Mouse (Mus musculus) urinary bladder, postnatal 14 days (tissue): ENCODE data around the gene Gm10181.
"Not testable (repeated sequence)": the region's sequence is repeated elsewhere in the genome, so short reads cannot be mapped to it uniquely, and the experiment has no call there.

Experiments
- DNase-seq: peaks from one replicate; pipeline ENCODE4 v3.0.0; 2021; ENCODE audit warnings: low spot score

The Gm10181 gene

GRCm38 (mm10) chr9:25089122-25089521 lies at the start of gene Gm10181:
Gene Gm10181 (plus strand): TSS chr9:25089422.
- no peak for DNase-seq

- peak; percentile 15 for DNase-seq
These were observed 47.6 kb upstream of the Gm10181 start for GRCm38 (mm10) chr9:25041665-25042064.

- no peak for DNase-seq
These were observed 46.8 kb upstream of the Gm10181 start for GRCm38 (mm10) chr9:25042162-25043111.

- no peak for DNase-seq
These were observed 44.9 kb upstream of the Gm10181 start for GRCm38 (mm10) chr9:25044325-25044724.

GRCm38 (mm10) chr9:25048289-25048688 lies 40.9 kb upstream of the Gm10181 start:
- no peak for DNase-seq

- no peak for DNase-seq
These were observed 40.3 kb upstream of the Gm10181 start for GRCm38 (mm10) chr9:25048940-25049339.

- DNase-seq: no peak
These were observed 37.3 kb upstream of the Gm10181 start for GRCm38 (mm10) chr9:25051901-25052300.

GRCm38 (mm10) chr9:25055650-25056376 lies 33.4 kb upstream of the Gm10181 start:
- DNase-seq: no peak

- DNase-seq: no peak
These were observed 30.5 kb upstream of the Gm10181 start for GRCm38 (mm10) chr9:25058726-25059125.

- no peak for DNase-seq
These were observed 16.6 kb upstream of the Gm10181 start for GRCm38 (mm10) chr9:25072666-25073065.

- DNase-seq: peak; percentile 8
These were observed 13.2 kb upstream of the Gm10181 start for GRCm38 (mm10) chr9:25075977-25076376.

GRCm38 (mm10) chr9:25076505-25076904 lies 12.7 kb upstream of the Gm10181 start:
- DNase-seq: no peak

- DNase-seq: no peak
These were observed 1.6 kb downstream of the Gm10181 start for GRCm38 (mm10) chr9:25090853-25091252.

- DNase-seq: no peak
These were observed 13.7 kb downstream of the Gm10181 start for GRCm38 (mm10) chr9:25102881-25103280.

GRCm38 (mm10) chr9:25104638-25105037 lies 15.4 kb downstream of the Gm10181 start:
- DNase-seq: peak; percentile 17

- not testable (repeated sequence) for DNase-seq
These were observed 34.4 kb downstream of the Gm10181 start for GRCm38 (mm10) chr9:25123590-25123989.

- DNase-seq: no peak
These were observed 34.8 kb downstream of the Gm10181 start for GRCm38 (mm10) chr9:25124048-25124447.

GRCm38 (mm10) chr9:25132253-25132652 lies 43.0 kb downstream of the Gm10181 start:
- no peak for DNase-seq

GRCm38 (mm10) chr9:25132920-25133319 lies 43.7 kb downstream of the Gm10181 start:
- no peak for DNase-seq

GRCm38 (mm10) chr9:25138900-25139299 lies 49.7 kb downstream of the Gm10181 start:
- no peak for DNase-seq
